Mouse (Mus musculus): ENCODE measurements around the gene Adamts8. TPM values are rescaled to one million over a fixed set of nuclear protein-coding genes. Genes with fewer than 3 reads are reported as not detected.

Gene Adamts8
- polyA plus RNA-seq, 1 experiment from 2014 or later: 0.57 TPM

GRCm38 (mm10) chr9:30940328-30940727 is 2.0 kb upstream of the Adamts8 start:
- no peak overlapping the region for H3K4me2 ChIP-seq
- H3K9me3 ChIP-seq (ENCODE audit: control insufficient read depth, low read length): no peaks in the 10 kb centered on the region
- WGBS: 6% methylated on average over 6 of the region's 6 CpGs
- H3K36me3 ChIP-seq (ENCODE audit: control insufficient read depth, insufficient read depth, low read length): no peaks in the 10 kb centered on the region
- no peak overlapping the region for H3K9ac ChIP-seq (ENCODE audit: low read length)
- ATAC-seq (ENCODE audit: low FRiP score): no peak
- no peak overlapping the region for H3K27ac ChIP-seq (ENCODE audit: low read depth, low read length)
- H3K4me3 ChIP-seq (ENCODE audit: low read depth, low read length): no peak overlapping the region
- peaks cover 38% of the 10 kb centered on the region for H3K27me3 ChIP-seq (ENCODE audit: control insufficient read depth, insufficient read depth, low read length)
- H3K4me1 ChIP-seq (ENCODE audit: control insufficient read depth, insufficient read depth, low read length): 0 out of 2 replicates have a peak, but pooled peaks cover 3% of the 10 kb centered on the region
- DNase-seq (ENCODE audit: low spot score, missing footprints): peak; percentile 99

- Histone ChIP-seq H3K27me3 (ENCODE audit: control insufficient read depth, insufficient read depth, low read length) (peaks cover 38% of the 10 kb centered on the region), H3K27ac (ENCODE audit: low read depth, low read length) (no peak overlapping the region), H3K4me1 (ENCODE audit: control insufficient read depth, insufficient read depth, low read length) (0 out of 2 replicates have a peak, but pooled peaks cover 3% of the 10 kb centered on the region), H3K9me3 (ENCODE audit: control insufficient read depth, low read length) (no peaks in the 10 kb centered on the region), H3K36me3 (ENCODE audit: control insufficient read depth, insufficient read depth, low read length) (no peaks in the 10 kb centered on the region), H3K9ac (ENCODE audit: low read length) (peak overlapping the region; percentile 70), H3K4me3 (ENCODE audit: low read depth, low read length) (peak overlapping the region; percentile 57), H3K4me2 (peak overlapping the region; percentile 98)
- DNase-seq (ENCODE audit: low spot score, missing footprints) (peak; percentile 94), ATAC-seq (ENCODE audit: low FRiP score) (0 out of 2 replicates have a peak, but pooled peaks have one; percentile 4)
- WGBS: 2% methylated on average over 14 of the region's 14 CpGs
These were observed 979 bp downstream of the Adamts8 start for GRCm38 (mm10) chr9:30943341-30943740.

- DNase-seq (ENCODE audit: low spot score, missing footprints) (no peak), ATAC-seq (ENCODE audit: low FRiP score) (no peak)
- H3K27ac ChIP-seq (ENCODE audit: low read depth, low read length): no peak overlapping the region
- WGBS: 25% methylated on average over 1 of the region's 1 CpGs
- no peak overlapping the region for H3K4me2 ChIP-seq
- no peak overlapping the region for H3K4me3 ChIP-seq (ENCODE audit: low read depth, low read length)
- H3K9ac ChIP-seq (ENCODE audit: low read length): no peak overlapping the region
- 0 out of 2 replicates have a peak, but pooled peaks cover 3% of the 10 kb centered on the region for H3K4me1 ChIP-seq (ENCODE audit: control insufficient read depth, insufficient read depth, low read length)
- H3K27me3 ChIP-seq (ENCODE audit: control insufficient read depth, insufficient read depth, low read length): peaks cover 38% of the 10 kb centered on the region
- H3K36me3 ChIP-seq (ENCODE audit: control insufficient read depth, insufficient read depth, low read length): no peaks in the 10 kb centered on the region
- H3K9me3 ChIP-seq (ENCODE audit: control insufficient read depth, low read length): no peaks in the 10 kb centered on the region
These were observed 1.9 kb downstream of the Adamts8 start for GRCm38 (mm10) chr9:30944234-30944633.

DNA sequence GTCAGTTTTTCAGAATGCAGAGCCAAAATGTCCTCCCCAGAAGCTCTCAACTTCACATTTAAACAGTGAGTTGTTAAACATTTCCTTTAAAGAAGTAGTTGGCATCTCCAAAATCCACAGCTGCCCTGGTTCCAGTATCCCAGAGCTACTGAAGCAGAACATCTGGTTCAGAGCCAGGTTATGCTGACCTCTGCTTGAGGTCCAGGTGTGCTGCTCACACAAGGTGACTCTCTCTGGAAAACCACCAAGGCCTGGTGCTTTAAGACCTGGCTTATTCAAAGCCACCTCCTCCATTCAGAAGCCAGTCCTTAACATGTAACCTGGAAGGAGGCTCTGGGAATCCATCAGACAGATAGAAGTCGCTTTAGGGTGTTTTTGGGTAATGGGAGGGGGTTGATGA is 2.9 kb downstream of the Adamts8 start:
- no peak overlapping the region for H3K27ac ChIP-seq (ENCODE audit: low read depth, low read length)
- ATAC-seq (ENCODE audit: low FRiP score) (no peak), DNase-seq (ENCODE audit: low spot score, missing footprints) (no peak)
- H3K4me3 ChIP-seq (ENCODE audit: low read depth, low read length): no peak overlapping the region
- peaks cover 38% of the 10 kb centered on the region for H3K27me3 ChIP-seq (ENCODE audit: control insufficient read depth, insufficient read depth, low read length)
- H3K9ac ChIP-seq (ENCODE audit: low read length): no peak overlapping the region
- no peak overlapping the region for H3K4me2 ChIP-seq
- 52% methylated on average over 1 of the region's 1 CpGs for WGBS
- H3K9me3 ChIP-seq (ENCODE audit: control insufficient read depth, low read length): no peaks in the 10 kb centered on the region
- 0 out of 2 replicates have a peak, but pooled peaks cover 3% of the 10 kb centered on the region for H3K4me1 ChIP-seq (ENCODE audit: control insufficient read depth, insufficient read depth, low read length)
- H3K36me3 ChIP-seq (ENCODE audit: control insufficient read depth, insufficient read depth, low read length): no peaks in the 10 kb centered on the region

- Histone ChIP-seq H3K27ac (ENCODE audit: low read depth, low read length) (no peak overlapping the region), H3K36me3 (ENCODE audit: control insufficient read depth, insufficient read depth, low read length) (no peaks in the 10 kb centered on the region), H3K4me3 (ENCODE audit: low read depth, low read length) (no peak overlapping the region), H3K9me3 (ENCODE audit: control insufficient read depth, low read length) (no peaks in the 10 kb centered on the region), H3K9ac (ENCODE audit: low read length) (no peak overlapping the region), H3K27me3 (ENCODE audit: control insufficient read depth, insufficient read depth, low read length) (peaks cover 6% of the 10 kb centered on the region; the same call in 1 of the 2 replicates), H3K4me2 (no peak overlapping the region), H3K4me1 (ENCODE audit: control insufficient read depth, insufficient read depth, low read length) (no peaks in the 10 kb centered on the region)
- DNase-seq (ENCODE audit: low spot score, missing footprints): no peak
- 91% methylated on average over 3 of the region's 3 CpGs for WGBS
- no peak for ATAC-seq (ENCODE audit: low FRiP score)
These were observed 7.1 kb downstream of the Adamts8 start for GRCm38 (mm10) chr9:30949422-30949821.

DNA sequence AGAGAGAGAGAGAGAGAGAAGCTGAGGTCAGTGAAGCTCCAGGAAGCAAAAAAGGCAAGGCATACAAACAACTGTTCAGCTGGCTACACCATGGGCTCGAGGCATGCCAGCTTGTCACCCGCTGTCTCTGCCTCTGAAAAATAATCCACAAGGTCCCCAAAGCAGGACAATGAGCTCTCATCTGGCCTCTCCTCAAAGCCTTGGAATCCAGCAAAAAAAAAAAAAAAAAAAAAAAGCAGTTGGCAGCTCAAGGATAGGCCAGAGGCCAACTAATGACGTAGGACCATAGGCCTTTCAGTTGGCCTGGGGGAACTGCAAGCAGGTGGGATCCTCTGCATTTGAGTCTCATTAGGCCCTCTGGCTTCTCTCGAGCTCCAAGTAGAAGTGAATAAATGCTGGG is 7.6 kb downstream of the Adamts8 start:
- 81% methylated on average over 4 of the region's 4 CpGs for WGBS
- no peak overlapping the region for H3K9ac ChIP-seq (ENCODE audit: low read length)
- no peak overlapping the region for H3K27ac ChIP-seq (ENCODE audit: low read depth, low read length)
- no peaks in the 10 kb centered on the region for H3K9me3 ChIP-seq (ENCODE audit: control insufficient read depth, low read length)
- H3K36me3 ChIP-seq (ENCODE audit: control insufficient read depth, insufficient read depth, low read length): no peaks in the 10 kb centered on the region
- no peak overlapping the region for H3K4me2 ChIP-seq
- no peaks in the 10 kb centered on the region for H3K4me1 ChIP-seq (ENCODE audit: control insufficient read depth, insufficient read depth, low read length)
- no peak overlapping the region for H3K4me3 ChIP-seq (ENCODE audit: low read depth, low read length)
- DNase-seq (ENCODE audit: low spot score, missing footprints): no peak
- no peak for ATAC-seq (ENCODE audit: low FRiP score)
- peaks cover under 1% of the 10 kb centered on the region; the same call in 1 of the 2 replicates for H3K27me3 ChIP-seq (ENCODE audit: control insufficient read depth, insufficient read depth, low read length)

DNA sequence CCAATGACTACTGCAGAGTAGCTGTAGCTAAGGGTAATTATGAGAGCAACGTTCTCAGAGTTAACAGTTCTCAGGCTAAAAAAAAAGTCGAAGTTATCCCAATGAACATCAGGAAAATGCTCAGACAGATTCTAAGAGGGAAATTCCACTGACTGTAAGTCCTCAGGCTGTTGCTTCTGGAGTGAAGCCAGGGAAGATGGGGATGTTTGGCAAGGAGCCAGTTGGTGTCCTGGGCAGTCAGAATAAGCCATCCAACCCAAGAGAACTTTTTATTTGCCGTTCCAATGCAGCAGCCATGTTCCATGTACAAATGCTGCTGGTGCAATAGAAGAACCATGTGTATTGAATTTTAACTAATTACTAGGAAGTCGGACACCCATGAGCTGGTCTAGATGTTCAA is 8.2 kb downstream of the Adamts8 start:
- WGBS: 85% methylated on average over 4 of the region's 4 CpGs
- H3K36me3 ChIP-seq (ENCODE audit: control insufficient read depth, insufficient read depth, low read length): no peaks in the 10 kb centered on the region
- no peak for DNase-seq (ENCODE audit: low spot score, missing footprints)
- H3K4me2 ChIP-seq: no peak overlapping the region
- H3K27me3 ChIP-seq (ENCODE audit: control insufficient read depth, insufficient read depth, low read length): no peaks in the 10 kb centered on the region
- no peaks in the 10 kb centered on the region for H3K4me1 ChIP-seq (ENCODE audit: control insufficient read depth, insufficient read depth, low read length)
- no peak overlapping the region for H3K27ac ChIP-seq (ENCODE audit: low read depth, low read length)
- no peaks in the 10 kb centered on the region for H3K9me3 ChIP-seq (ENCODE audit: control insufficient read depth, low read length)
- ATAC-seq (ENCODE audit: low FRiP score): no peak
- H3K9ac ChIP-seq (ENCODE audit: low read length): no peak overlapping the region
- H3K4me3 ChIP-seq (ENCODE audit: low read depth, low read length): no peak overlapping the region

GRCm38 (mm10) chr9:30951461-30951860 is 9.1 kb downstream of the Adamts8 start:
- Histone ChIP-seq H3K9me3 (ENCODE audit: control insufficient read depth, low read length) (no peaks in the 10 kb centered on the region), H3K4me1 (ENCODE audit: control insufficient read depth, insufficient read depth, low read length) (no peaks in the 10 kb centered on the region), H3K4me3 (ENCODE audit: low read depth, low read length) (no peak overlapping the region), H3K27ac (ENCODE audit: low read depth, low read length) (no peak overlapping the region), H3K36me3 (ENCODE audit: control insufficient read depth, insufficient read depth, low read length) (no peaks in the 10 kb centered on the region), H3K27me3 (ENCODE audit: control insufficient read depth, insufficient read depth, low read length) (no peaks in the 10 kb centered on the region), H3K9ac (ENCODE audit: low read length) (no peak overlapping the region), H3K4me2 (no peak overlapping the region)
- ATAC-seq (ENCODE audit: low FRiP score): no peak
- DNase-seq (ENCODE audit: low spot score, missing footprints): no peak
- 90% methylated on average over 5 of the region's 5 CpGs for WGBS

DNA sequence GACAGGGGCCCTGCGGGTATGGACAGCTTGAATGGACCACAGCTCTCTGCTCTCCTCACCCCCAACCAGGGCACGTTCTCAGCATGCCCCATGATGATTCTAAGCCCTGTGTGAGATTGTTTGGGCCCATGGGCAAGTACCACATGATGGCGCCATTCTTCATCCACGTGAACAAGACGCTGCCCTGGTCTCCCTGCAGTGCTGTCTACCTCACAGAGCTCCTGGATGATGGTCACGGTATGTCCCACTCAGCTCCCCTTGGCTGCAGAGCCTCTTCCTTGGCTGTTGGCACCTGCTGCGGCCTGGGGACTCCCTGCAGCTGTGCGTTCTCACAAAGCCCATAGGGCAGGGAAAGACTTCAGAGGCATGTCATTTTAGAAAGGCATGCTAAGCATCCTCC is 10.9 kb downstream of the Adamts8 start:
- WGBS: 65% methylated on average over 8 of the region's 8 CpGs
- H3K9ac ChIP-seq (ENCODE audit: low read length): no peak overlapping the region
- H3K27ac ChIP-seq (ENCODE audit: low read depth, low read length): no peak overlapping the region
- H3K4me3 ChIP-seq (ENCODE audit: low read depth, low read length): no peak overlapping the region
- no peak for DNase-seq (ENCODE audit: low spot score, missing footprints)
- no peaks in the 10 kb centered on the region for H3K4me1 ChIP-seq (ENCODE audit: control insufficient read depth, insufficient read depth, low read length)
- no peak for ATAC-seq (ENCODE audit: low FRiP score)
- H3K4me2 ChIP-seq: no peak overlapping the region
- H3K27me3 ChIP-seq (ENCODE audit: control insufficient read depth, insufficient read depth, low read length): no peaks in the 10 kb centered on the region
- H3K36me3 ChIP-seq (ENCODE audit: control insufficient read depth, insufficient read depth, low read length): no peaks in the 10 kb centered on the region
- no peaks in the 10 kb centered on the region for H3K9me3 ChIP-seq (ENCODE audit: control insufficient read depth, low read length)

Data from midbrain, embryonic 11.5 days (tissue).